Mouse (Mus musculus) megakaryocyte, embryonic 14.5 days (primary cell): Measurements from ENCODE around the gene Gm37240.

Source experiments
- FLI1 ChIP-seq: IDR thresholded peaks from 2 replicates; pipeline ENCODE4 v1.6.1; 2012; ENCODE audit warnings: low read length, inconsistent platforms, mixed read lengths
- GATA1 ChIP-seq: IDR thresholded peaks from 3 replicates; pipeline ENCODE4 v1.6.1; 2012; ENCODE audit warnings: mixed read lengths, low read length, inconsistent platforms, borderline replicate concordance

DNA sequence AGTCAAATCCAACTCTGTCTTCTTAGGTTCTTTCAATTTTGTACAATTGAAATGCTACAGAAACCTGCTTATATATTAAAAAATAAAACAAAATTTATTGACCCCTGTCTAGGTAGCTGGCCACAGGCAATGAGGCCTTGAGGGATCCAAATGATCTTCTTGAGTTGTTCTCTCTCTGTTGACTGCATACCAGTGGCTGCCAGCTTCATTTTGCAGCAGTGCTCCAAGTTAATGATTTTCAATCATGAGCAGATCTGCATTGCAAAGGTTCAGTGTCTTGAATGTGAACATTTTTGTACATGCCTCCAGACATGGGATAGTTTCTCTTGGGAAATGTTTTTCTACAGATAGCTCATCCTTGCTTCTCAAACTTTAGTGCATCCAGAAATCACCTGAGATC lies 17.1 kb upstream of the Gm37240 start:
- TF ChIP-seq GATA1 (no peak), FLI1 (no peak)
